Mouse (Mus musculus) thymus, adult 2 months (tissue): ENCODE data around the gene Cacng4. TPM values are rescaled to one million over a fixed set of nuclear protein-coding genes. Genes with fewer than 3 reads are reported as not detected.

Experiments
- DNase-seq: peaks from one replicate; pipeline ENCODE4 v3.0.0; 2021
- H3K27ac ChIP-seq: fragments of 200-500 bp; 2 replicates; pipeline ENCODE4 v1.5.1; 2012; ENCODE audit warnings: low read length, control low read depth; ENCODE audit not compliant: control insufficient read depth, insufficient read depth
- H3K27me3 ChIP-seq: fragments of 200-500 bp; 2 replicates; pipeline ENCODE4 v1.6.1; 2012; ENCODE audit warnings: mild to moderate bottlenecking, low read length, moderate library complexity, mixed read lengths; ENCODE audit not compliant: control insufficient read depth, insufficient read depth
- H3K36me3 ChIP-seq: fragments of 200-500 bp; 2 replicates; pipeline ENCODE4 v1.6.1; 2012; ENCODE audit warnings: mild to moderate bottlenecking, low read length, moderate library complexity; ENCODE audit not compliant: control insufficient read depth, insufficient read depth
- H3K4me1 ChIP-seq: fragments of 200-500 bp; replicated peaks from 2 replicates; pipeline ENCODE4 v1.6.1; 2012; ENCODE audit warnings: low read length; ENCODE audit not compliant: control insufficient read depth, insufficient read depth
- H3K4me3 ChIP-seq: fragments of 200-500 bp; 2 replicates; pipeline ENCODE4 v1.5.1; 2012; ENCODE audit warnings: mild to moderate bottlenecking, low read length, control low read depth, moderate library complexity; ENCODE audit not compliant: control insufficient read depth, insufficient read depth
- CTCF ChIP-seq: fragments of 200-500 bp; IDR thresholded peaks from 2 replicates; pipeline ENCODE4 v1.5.1; 2012; ENCODE audit warnings: mild to moderate bottlenecking, control low read depth, low read length, moderate library complexity, borderline replicate concordance; ENCODE audit not compliant: control insufficient read depth, poor library complexity, insufficient read depth; ENCODE audit errors: extremely low read depth
- POLR2A ChIP-seq: fragments of 200-500 bp; IDR thresholded peaks from 2 replicates; pipeline ENCODE4 v1.6.1; 2012; ENCODE audit warnings: mild to moderate bottlenecking, low read length, control low read depth, moderate library complexity; ENCODE audit not compliant: control insufficient read depth, poor library complexity, insufficient read depth; ENCODE audit errors: extremely low read depth
- WGBS: fragments of 180-500 bp; shearing (Covaris S2); methylation state at CpG from one replicate; pipeline ENCODE4 v1.1.7; 2018; 5-methylcytosine and 5-hydroxymethylcytosine counted together
- polyA plus RNA-seq: library from polyadenylated mRNA; depleted of rRNA; stranded (reverse); fragments of >200 nt; gene quantifications from 2 replicates; pipeline ENCODE4 v1.2.3, GENCODE M21; 2012

Gene Cacng4
- polyA plus RNA-seq, 1 experiment, result 4.8 TPM

GRCm38 (mm10) chr11:107759516-107759915 is 34.8 kb downstream of the Cacng4 start:
- Histone ChIP-seq H3K27ac (no peak overlapping the region), H3K4me1 (no peaks in the 10 kb centered on the region), H3K27me3 (no peaks in the 10 kb centered on the region), H3K4me3 (no peak overlapping the region), H3K36me3 (no peaks in the 10 kb centered on the region)
- TF ChIP-seq CTCF (no peak), POLR2A (no peak)
- no peak for DNase-seq
- 90% methylated on average over 9 of the region's 9 CpGs for WGBS

- 87% methylated on average over 5 of the region's 5 CpGs for WGBS
- no peak for TF ChIP-seq POLR2A
- no peak for TF ChIP-seq CTCF
- H3K4me1 ChIP-seq, result no peaks in the 10 kb centered on the region
Measured at GRCm38 (mm10) chr11:107749114-107749513, 45.2 kb downstream of the Cacng4 start.

GRCm38 (mm10) chr11:107748243-107749035 is 45.9 kb downstream of the Cacng4 start:
- H3K27me3 ChIP-seq, result no peaks in the 10 kb centered on the region
- H3K4me1 ChIP-seq, result no peaks in the 10 kb centered on the region
- no peak overlapping the region for H3K27ac ChIP-seq
- no peak overlapping the region for H3K4me3 ChIP-seq
- TF ChIP-seq CTCF (no peak), POLR2A (no peak)
- H3K36me3 ChIP-seq, result no peaks in the 10 kb centered on the region
- DNase-seq, result no peak
- 95% methylated on average over 5 of the region's 5 CpGs for WGBS

More at GRCm38 (mm10) chr11:107749114-107749513, 45.2 kb downstream of the Cacng4 start:
- no peak overlapping the region for H3K27ac ChIP-seq
- H3K4me3 ChIP-seq, result no peak overlapping the region
- H3K36me3 ChIP-seq, result no peaks in the 10 kb centered on the region
- no peak for DNase-seq
- H3K27me3 ChIP-seq, result no peaks in the 10 kb centered on the region

GRCm38 (mm10) chr11:107743100-107743499 is 51.3 kb downstream of the Cacng4 start:
- Histone ChIP-seq H3K4me1 (peaks cover 8% of the 10 kb centered on the region), H3K4me3 (no peak overlapping the region), H3K27me3 (no peaks in the 10 kb centered on the region), H3K27ac (no peak overlapping the region), H3K36me3 (no peaks in the 10 kb centered on the region)
- no peak for TF ChIP-seq CTCF
- TF ChIP-seq POLR2A, result no peak
- 80% methylated on average over 3 of the region's 3 CpGs for WGBS
- no peak for DNase-seq

- Histone ChIP-seq H3K4me3 (no peak overlapping the region), H3K27ac (no peak overlapping the region), H3K4me1 (peaks cover 8% of the 10 kb centered on the region), H3K27me3 (no peaks in the 10 kb centered on the region), H3K36me3 (no peaks in the 10 kb centered on the region)
- no peak for DNase-seq
- TF ChIP-seq CTCF (no peak), POLR2A (no peak)
- 66% methylated on average over 20 of the region's 20 CpGs for WGBS
Measured at GRCm38 (mm10) chr11:107738418-107739099, 55.8 kb downstream of the Cacng4 start.

GRCm38 (mm10) chr11:107737886-107738285 is 56.5 kb downstream of the Cacng4 start:
- H3K36me3 ChIP-seq, result no peaks in the 10 kb centered on the region
- H3K27me3 ChIP-seq, result no peaks in the 10 kb centered on the region
- no peak for DNase-seq
- no peak overlapping the region for H3K4me3 ChIP-seq
- WGBS, result 92% methylated on average over 6 of the region's 6 CpGs
- H3K27ac ChIP-seq, result no peak overlapping the region
- no peak for TF ChIP-seq CTCF
- TF ChIP-seq POLR2A, result no peak
- peaks cover 8% of the 10 kb centered on the region for H3K4me1 ChIP-seq
